Mouse (Mus musculus) intestine, postnatal 0 days (tissue): ENCODE results near the gene Nop9. TPM values are rescaled to one million over a fixed set of nuclear protein-coding genes. Genes with fewer than 3 reads are reported as not detected.

Experiments
- ATAC-seq: fragments of 200-750 bp; cut with Nextera tagmentation; 2 replicates; pipeline ENCODE4 v1.8.0; 2017; ENCODE audit warnings: mild to moderate bottlenecking, moderate TSS enrichment, moderate library complexity
- H3K27ac ChIP-seq: fragments of 300-500 bp; sonication (generic); 2 replicates; pipeline ENCODE4 v1.5.1; 2014; ENCODE audit warnings: mild to moderate bottlenecking, low read depth, low read length, moderate library complexity
- H3K27me3 ChIP-seq: fragments of 300-500 bp; sonication (generic); replicated peaks from 2 replicates; pipeline ENCODE4 v1.6.1; 2014; ENCODE audit warnings: low read length, mixed read lengths; ENCODE audit not compliant: control insufficient read depth, insufficient read depth
- H3K36me3 ChIP-seq: fragments of 300-500 bp; sonication (generic); 2 replicates; pipeline ENCODE4 v1.6.1; 2014; ENCODE audit warnings: mild to moderate bottlenecking, moderate library complexity; ENCODE audit not compliant: control insufficient read depth, insufficient read depth
- H3K4me1 ChIP-seq: fragments of 300-500 bp; sonication (generic); replicated peaks from 2 replicates; pipeline ENCODE4 v1.6.1; 2014; ENCODE audit warnings: antibody characterized with exemption, low read length, mixed read lengths; ENCODE audit not compliant: control insufficient read depth, insufficient read depth
- H3K4me2 ChIP-seq: fragments of 300-500 bp; sonication (generic); replicated peaks from 2 replicates; pipeline ENCODE4 v1.6.1; 2014; ENCODE audit warnings: low read depth, mild to moderate bottlenecking, moderate library complexity
- H3K4me3 ChIP-seq: fragments of 300-500 bp; sonication (generic); 2 replicates; pipeline ENCODE4 v1.5.1; 2014; ENCODE audit warnings: low read depth, low read length
- H3K9ac ChIP-seq: fragments of 300-500 bp; sonication (generic); 2 replicates; pipeline ENCODE4 v1.6.1; 2014; ENCODE audit warnings: mild to moderate bottlenecking, low read depth, low read length
- H3K9me3 ChIP-seq: fragments of 300-500 bp; sonication (generic); 2 replicates; pipeline ENCODE4 v1.6.1; 2016; ENCODE audit warnings: mixed run types; ENCODE audit not compliant: control insufficient read depth
- CTCF ChIP-seq: sonication (generic); IDR thresholded peaks from 2 replicates; pipeline ENCODE4 v1.5.1; 2016; ENCODE audit warnings: low read depth, mild to moderate bottlenecking, control low read depth, antibody characterized with exemption, moderate library complexity
- WGBS: fragments of 180-500 bp; shearing (Covaris S2); extraction: QIAGEN DNeasy Blood & Tissue Kit; methylation state at CpG from one replicate; pipeline ENCODE4 v1.1.7; 2014; 5-methylcytosine and 5-hydroxymethylcytosine counted together
- polyA plus RNA-seq: library from polyadenylated mRNA; unstranded; fragments of >200 nt; fragmentation: Nextera tagmentation; extraction: Ambion mirVana; gene quantifications from 2 replicates; pipeline ENCODE4 v1.2.1, GENCODE M21; 2015

Gene Nop9
- polyA plus RNA-seq, 1 experiment from 2014 or later: 14.4 TPM

DNA sequence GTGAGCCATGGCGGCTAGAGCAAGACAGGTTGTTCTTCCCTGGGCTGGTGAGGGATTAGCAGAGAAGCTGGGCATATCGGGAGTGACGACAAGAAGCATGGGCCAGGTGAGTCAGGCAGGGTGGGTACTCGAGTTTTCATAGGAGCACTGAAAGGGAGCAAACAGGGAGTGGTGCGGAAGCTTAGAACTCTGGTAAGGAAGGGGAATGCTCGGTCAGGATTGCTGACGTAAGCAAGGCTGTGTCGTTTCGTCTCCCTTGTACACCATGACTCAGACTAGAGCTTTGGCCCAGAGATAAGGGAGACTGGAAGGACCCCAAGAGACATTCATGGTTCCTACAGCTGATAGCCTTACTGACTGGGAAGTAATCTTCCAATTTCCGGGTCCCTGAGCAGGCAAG lies 11.6 kb upstream of the Nop9 start:
- Histone ChIP-seq H3K9me3 (no peaks in the 10 kb centered on the region), H3K36me3 (peaks cover 11% of the 10 kb centered on the region; the same call in 1 of the 2 replicates), H3K4me1 (0 out of 2 replicates have a peak, but pooled peaks cover 13% of the 10 kb centered on the region), H3K9ac (no peak overlapping the region), H3K4me3 (no peak overlapping the region), H3K27me3 (no peaks in the 10 kb centered on the region), H3K4me2 (peak overlapping the region; percentile 21; the same call in 1 of the 2 replicates), H3K27ac (no peak overlapping the region)
- 40% methylated on average over 10 of the region's 10 CpGs for WGBS
- no peak for TF ChIP-seq CTCF
- ATAC-seq: peak; percentile 71

DNA sequence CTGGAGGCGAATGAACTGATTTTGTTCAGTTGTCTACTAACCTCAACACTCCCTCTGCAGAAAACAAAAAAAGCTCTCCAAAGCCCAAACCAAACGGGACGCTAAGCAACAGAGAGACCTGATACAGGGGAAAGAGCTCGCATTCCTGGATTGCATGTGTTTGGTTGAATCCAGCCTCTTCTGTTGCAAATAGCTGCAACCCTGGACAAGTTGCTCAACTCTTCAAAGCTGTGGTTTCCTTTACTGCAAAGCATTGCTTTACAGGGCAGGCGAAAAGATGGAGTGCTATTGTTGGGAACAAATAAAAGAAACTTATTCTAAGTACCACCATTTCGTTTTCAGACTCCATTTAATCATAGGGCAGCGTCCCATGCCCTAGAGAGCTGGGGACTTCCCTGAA lies 10.6 kb upstream of the Nop9 start:
- Histone ChIP-seq H3K27me3 (no peaks in the 10 kb centered on the region), H3K4me3 (no peak overlapping the region), H3K4me1 (0 out of 2 replicates have a peak, but pooled peaks cover 13% of the 10 kb centered on the region), H3K27ac (no peak overlapping the region), H3K4me2 (0 out of 2 replicates have a peak overlapping the region, but pooled peaks have one; percentile 24), H3K36me3 (peaks cover 20% of the 10 kb centered on the region), H3K9me3 (no peaks in the 10 kb centered on the region), H3K9ac (no peak overlapping the region)
- 39% methylated on average over 7 of the region's 7 CpGs for WGBS
- TF ChIP-seq CTCF: no peak
- ATAC-seq: no peak; the same call in 1 of the 2 replicates

DNA sequence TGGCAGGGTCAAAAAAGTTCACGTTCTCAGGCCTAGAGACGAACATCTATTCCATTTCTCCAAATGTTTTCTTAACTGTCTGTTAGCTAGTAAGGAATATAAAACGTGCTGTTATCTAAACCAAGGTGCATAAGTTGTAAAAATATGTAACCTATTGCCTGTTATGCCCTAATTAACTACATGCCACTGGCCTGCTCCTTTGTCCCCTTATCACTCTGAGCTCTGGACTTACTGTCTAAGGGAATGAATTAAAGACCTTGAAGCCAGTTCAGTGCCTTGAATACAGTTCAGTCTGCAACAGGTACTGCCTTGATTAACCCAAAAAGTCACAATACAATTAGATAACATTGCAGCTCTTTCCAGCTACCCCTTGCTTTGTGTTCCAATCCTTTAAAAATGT lies 10.2 kb upstream of the Nop9 start:
- 0 out of 2 replicates have a peak overlapping the region, but pooled peaks have one; percentile 62 for H3K27ac ChIP-seq
- peaks cover 25% of the 10 kb centered on the region for H3K36me3 ChIP-seq
- no peak for TF ChIP-seq CTCF
- peak; percentile 71 for ATAC-seq
- H3K4me2 ChIP-seq: peak overlapping the region; percentile 46
- 0 out of 2 replicates have a peak, but pooled peaks cover 13% of the 10 kb centered on the region for H3K4me1 ChIP-seq
- WGBS: 9% methylated on average over 3 of the region's 3 CpGs
- H3K27me3 ChIP-seq: no peaks in the 10 kb centered on the region
- H3K4me3 ChIP-seq: no peak overlapping the region
- no peak overlapping the region for H3K9ac ChIP-seq
- no peaks in the 10 kb centered on the region for H3K9me3 ChIP-seq

DNA sequence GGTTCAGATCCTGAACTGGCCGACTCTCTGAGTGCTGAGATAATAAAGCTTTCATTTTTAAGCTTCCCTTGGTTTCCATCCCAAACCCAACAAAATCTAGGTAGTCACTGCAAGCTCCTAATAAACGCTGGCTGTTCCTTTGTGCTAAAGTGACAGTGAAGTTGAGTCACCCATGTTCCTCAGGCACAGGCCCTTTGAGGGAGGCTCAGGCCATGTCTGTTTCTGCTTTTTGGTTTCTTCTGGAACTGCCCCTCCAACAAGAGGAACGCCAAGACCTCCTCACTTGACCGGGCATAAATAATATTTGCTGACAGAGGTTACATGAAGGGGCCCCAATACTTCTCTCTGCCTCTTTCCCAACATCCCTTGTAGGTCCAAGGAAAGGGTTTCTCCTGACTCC lies 9.7 kb upstream of the Nop9 start:
- H3K27me3 ChIP-seq: no peaks in the 10 kb centered on the region
- no peaks in the 10 kb centered on the region for H3K9me3 ChIP-seq
- ATAC-seq: no peak
- WGBS: 42% methylated on average over 4 of the region's 4 CpGs
- TF ChIP-seq CTCF: no peak
- H3K36me3 ChIP-seq: peaks cover 29% of the 10 kb centered on the region
- H3K4me2 ChIP-seq: peak overlapping the region; percentile 46
- no peak overlapping the region for H3K9ac ChIP-seq
- peak overlapping the region; percentile 62; the same call in 1 of the 2 replicates for H3K27ac ChIP-seq
- H3K4me3 ChIP-seq: no peak overlapping the region
- 0 out of 2 replicates have a peak, but pooled peaks cover 13% of the 10 kb centered on the region for H3K4me1 ChIP-seq

DNA sequence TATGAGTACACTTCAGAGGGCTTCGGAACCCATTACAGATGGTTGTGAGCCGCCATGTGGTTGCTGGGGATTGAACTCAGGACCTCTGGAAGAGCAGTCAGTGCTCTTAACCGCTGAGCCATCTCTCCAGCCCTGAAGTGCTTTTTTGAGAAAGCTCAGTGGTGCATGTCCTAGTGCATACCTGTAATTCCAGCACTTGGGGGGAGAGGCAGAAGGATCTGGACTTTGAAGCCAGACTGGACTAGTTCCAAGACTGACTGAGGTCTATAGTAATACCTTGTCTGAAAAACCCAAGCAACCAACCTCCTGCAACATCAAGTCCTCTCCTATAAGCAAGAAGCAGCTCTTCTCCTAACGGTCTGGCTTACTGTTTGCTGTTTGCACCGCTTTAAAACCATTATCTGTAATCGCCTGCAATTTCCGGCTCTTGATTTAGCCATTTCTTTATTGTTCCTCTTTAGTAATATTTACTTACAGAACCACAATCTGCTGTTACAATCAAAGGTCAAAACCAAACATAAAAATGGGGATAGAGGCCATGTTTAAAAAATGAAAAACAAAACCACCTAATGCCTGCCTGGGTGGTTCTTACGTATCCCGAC lies 8.3 kb upstream of the Nop9 start:
- Histone ChIP-seq H3K36me3 (peaks cover 41% of the 10 kb centered on the region), H3K4me1 (0 out of 2 replicates have a peak, but pooled peaks cover 13% of the 10 kb centered on the region), H3K27me3 (no peaks in the 10 kb centered on the region), H3K27ac (no peak overlapping the region), H3K9me3 (no peaks in the 10 kb centered on the region), H3K4me2 (no peak overlapping the region), H3K9ac (no peak overlapping the region), H3K4me3 (no peak overlapping the region)
- 54% methylated on average over 9 of the region's 9 CpGs for WGBS
- no peak for ATAC-seq
- TF ChIP-seq CTCF: no peak

DNA sequence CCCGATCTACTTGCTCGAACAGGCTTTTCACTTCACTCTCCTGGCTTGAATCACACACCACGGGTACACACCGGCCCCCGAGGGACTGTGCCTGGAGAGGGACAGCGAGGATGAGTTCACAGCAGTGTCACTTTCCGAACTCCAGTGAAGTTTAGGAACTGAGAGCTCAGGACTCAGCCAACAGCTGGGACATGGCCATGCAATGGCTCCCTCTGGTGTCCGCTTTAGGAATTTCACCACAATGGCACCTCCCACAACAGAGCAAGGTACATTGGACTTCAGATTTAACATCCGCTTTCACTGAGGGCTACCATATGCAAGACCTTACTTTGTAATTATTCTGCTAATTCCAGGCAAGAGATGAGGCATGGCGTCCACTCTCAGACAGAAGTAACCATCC lies 1.8 kb upstream of the Nop9 start:
- H3K27me3 ChIP-seq: no peaks in the 10 kb centered on the region
- H3K4me1 ChIP-seq: peaks cover 7% of the 10 kb centered on the region
- peak overlapping the region; percentile 62; the same call in 1 of the 2 replicates for H3K27ac ChIP-seq
- H3K4me3 ChIP-seq: peak overlapping the region; percentile 94; the same call in 1 of the 2 replicates
- peak; percentile 99 for TF ChIP-seq CTCF
- H3K9ac ChIP-seq: no peak overlapping the region
- ATAC-seq: peak; percentile 60
- H3K4me2 ChIP-seq: peak overlapping the region; percentile 92
- H3K36me3 ChIP-seq: peaks cover 44% of the 10 kb centered on the region
- WGBS: 20% methylated on average over 10 of the region's 10 CpGs
- H3K9me3 ChIP-seq: no peaks in the 10 kb centered on the region
